Mouse (Mus musculus) E14TG2a.4 (cell line): ENCODE data around the gene Egflam.

Experiments used
- CTCF ChIP-seq: conservative IDR thresholded peaks from 2 replicates; pipeline ENCODE4 v1.5.1; 2014; ENCODE audit warnings: low read length
- POU5F1 ChIP-seq: IDR thresholded peaks from 2 replicates; pipeline ENCODE4 v1.6.1; 2014; ENCODE audit warnings: low read length, borderline replicate concordance

DNA sequence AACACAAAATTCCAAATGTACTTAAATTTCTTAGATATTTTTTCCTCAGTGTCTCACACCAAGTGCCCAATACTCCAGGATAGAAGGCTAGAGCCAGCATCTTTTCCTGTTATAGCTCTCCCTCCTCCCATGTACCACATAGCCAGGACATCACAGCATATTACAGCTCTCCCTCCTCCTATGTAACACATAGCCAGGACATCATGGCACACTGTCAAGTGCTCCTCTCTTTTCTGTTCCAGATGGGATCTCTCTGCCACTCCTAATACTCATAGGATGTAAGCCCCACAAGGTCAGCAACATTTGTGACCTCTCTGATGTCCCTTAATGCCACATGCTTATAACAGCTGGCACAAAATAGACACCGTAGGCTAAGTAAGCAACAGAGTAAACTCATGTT lies 65.3 kb downstream of the Egflam start:
- no peak for TF ChIP-seq CTCF
- TF ChIP-seq POU5F1: no peak
